Mouse (Mus musculus): ENCODE measurements around the gene Bace1.

DNA sequence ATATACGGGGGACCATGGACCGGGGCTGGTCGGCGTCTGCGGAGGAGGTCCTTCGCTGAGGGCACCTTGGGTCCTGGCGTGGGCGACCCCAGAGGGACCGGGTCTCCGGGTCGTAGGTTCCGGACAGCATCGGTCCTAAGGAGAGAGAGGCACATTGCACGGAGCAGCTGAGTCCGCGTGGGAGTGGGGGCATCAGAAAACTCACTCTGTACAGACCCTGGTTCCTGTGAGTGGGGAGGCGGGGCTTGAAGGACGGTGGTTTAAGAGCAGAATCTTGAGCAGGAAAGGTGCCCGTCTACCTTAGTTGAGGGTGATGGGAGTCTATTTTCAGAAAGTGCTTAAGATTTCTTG is 68.7 kb downstream of the Bace1 start:
- TF ChIP-seq CTCF (IDR thresholded peaks at IDR 0.05; ENCODE audit: low read depth, low read length): no peak
- TF ChIP-seq POLR2A (IDR thresholded peaks at IDR 0.05; ENCODE audit: insufficient read depth, low read length): no peak
